Mouse (Mus musculus): ENCODE data around the gene Srebf2. TPM values are rescaled to one million over a fixed set of nuclear protein-coding genes. Genes with fewer than 3 reads are reported as not detected.
A peak's percentile ranks its signal among the peaks of the same experiment; 100 is the strongest.

The Srebf2 gene
- polyA plus RNA-seq, 1 experiment = 285 TPM

GRCm38 (mm10) chr15:82159471-82159870 is 12.5 kb downstream of the Srebf2 start:
- TF ChIP-seq REST (IDR thresholded peaks at IDR 0.05; ENCODE audit: insufficient read depth, insufficient read length) (no peak), SRF (IDR thresholded peaks at IDR 0.05; ENCODE audit: control insufficient read depth, insufficient read length, low read depth) (peak; percentile 8), MYOG (IDR thresholded peaks at IDR 0.05; ENCODE audit: control insufficient read depth in 1 of 3, insufficient read depth in 1 of 3, insufficient read length in 2 of 3, low read depth in 2 of 3) (peak in 1 of 3 experiments; percentile 41), CEBPB (IDR thresholded peaks at IDR 0.05; ENCODE audit: insufficient read depth, poor library complexity, severe bottlenecking) (no peak), E2F4 (IDR thresholded peaks at IDR 0.05; ENCODE audit: insufficient read depth) (no peak), TCF12 (IDR thresholded peaks at IDR 0.05; ENCODE audit: insufficient read depth, poor library complexity, severe bottlenecking) (no peak), POLR2A (IDR thresholded peaks at IDR 0.05; ENCODE audit: insufficient read length, low read depth) (no peak), TCF3 (IDR thresholded peaks at IDR 0.05; ENCODE audit: insufficient read length, low read depth) (no peak), POLR2AphosphoS2 (IDR thresholded peaks at IDR 0.05; ENCODE audit: insufficient read length, low read depth) (peak; percentile 54), USF1 (IDR thresholded peaks at IDR 0.05; ENCODE audit: low read depth) (no peak), MAX (IDR thresholded peaks at IDR 0.05; ENCODE audit: low read depth) (no peak), MYOD1 (IDR thresholded peaks at IDR 0.05; ENCODE audit: control insufficient read depth in 1 of 3, insufficient read length in 2 of 3, low read depth in 2 of 3) (peak in 2 of 3 experiments; percentile 13 to 65)
- H3ac ChIP-seq (ENCODE audit: control insufficient read depth, insufficient read length) = no peak overlapping the region
- no peaks in the 10 kb centered on the region for H3K36me3 ChIP-seq (ENCODE audit: control insufficient read depth, insufficient read depth)
- H3K4me3 ChIP-seq = no peak overlapping the region
- peaks cover 100% of the 10 kb centered on the region for H3K79me2 ChIP-seq (ENCODE audit: control insufficient read depth, insufficient read depth)
- H3K27me3 ChIP-seq (ENCODE audit: control insufficient read depth, insufficient read depth, insufficient read length) = no peaks in the 10 kb centered on the region
- no peak overlapping the region for H3K4me2 ChIP-seq (ENCODE audit: low read depth)

- no peak overlapping the region for H3K4me3 ChIP-seq
- no peaks in the 10 kb centered on the region for H3K27me3 ChIP-seq (ENCODE audit: control insufficient read depth, insufficient read depth, insufficient read length)
- peaks cover 100% of the 10 kb centered on the region for H3K79me2 ChIP-seq (ENCODE audit: control insufficient read depth, insufficient read depth)
- TF ChIP-seq CEBPB (IDR thresholded peaks at IDR 0.05; ENCODE audit: insufficient read depth, poor library complexity, severe bottlenecking) (no peak), TCF12 (IDR thresholded peaks at IDR 0.05; ENCODE audit: insufficient read depth, poor library complexity, severe bottlenecking) (no peak), MAX (IDR thresholded peaks at IDR 0.05; ENCODE audit: low read depth) (no peak), E2F4 (IDR thresholded peaks at IDR 0.05; ENCODE audit: insufficient read depth) (no peak), MYOG (IDR thresholded peaks at IDR 0.05; ENCODE audit: control insufficient read depth in 1 of 3, insufficient read depth in 1 of 3, insufficient read length in 2 of 3, low read depth in 2 of 3) (peak in 1 of 3 experiments; percentile 84), REST (IDR thresholded peaks at IDR 0.05; ENCODE audit: insufficient read depth, insufficient read length) (no peak), SRF (IDR thresholded peaks at IDR 0.05; ENCODE audit: control insufficient read depth, insufficient read length, low read depth) (no peak), USF1 (IDR thresholded peaks at IDR 0.05; ENCODE audit: low read depth) (no peak), POLR2AphosphoS2 (IDR thresholded peaks at IDR 0.05; ENCODE audit: insufficient read length, low read depth) (peak; percentile 17), MYOD1 (IDR thresholded peaks at IDR 0.05; ENCODE audit: control insufficient read depth in 1 of 3, insufficient read length in 2 of 3, low read depth in 2 of 3) (peak; percentile 46 to 94 (median 52)), POLR2A (IDR thresholded peaks at IDR 0.05; ENCODE audit: insufficient read length, low read depth) (no peak), TCF3 (IDR thresholded peaks at IDR 0.05; ENCODE audit: insufficient read length, low read depth) (no peak)
- no peak overlapping the region for H3ac ChIP-seq (ENCODE audit: control insufficient read depth, insufficient read length)
- H3K36me3 ChIP-seq (ENCODE audit: control insufficient read depth, insufficient read depth) = no peaks in the 10 kb centered on the region
- peak overlapping the region; percentile 26 for H3K4me2 ChIP-seq (ENCODE audit: low read depth)
Observed at GRCm38 (mm10) chr15:82160731-82161640, 14.0 kb downstream of the Srebf2 start.

GRCm38 (mm10) chr15:82161965-82162600 is 15.1 kb downstream of the Srebf2 start:
- Histone ChIP-seq H3K36me3 (ENCODE audit: control insufficient read depth, insufficient read depth) (no peaks in the 10 kb centered on the region), H3K79me2 (ENCODE audit: control insufficient read depth, insufficient read depth) (peaks cover 100% of the 10 kb centered on the region), H3ac (ENCODE audit: control insufficient read depth, insufficient read length) (no peak overlapping the region), H3K4me2 (ENCODE audit: low read depth) (no peak overlapping the region), H3K27me3 (ENCODE audit: control insufficient read depth, insufficient read depth, insufficient read length) (no peaks in the 10 kb centered on the region), H3K4me3 (no peak overlapping the region)
- TF ChIP-seq TCF12 (IDR thresholded peaks at IDR 0.05; ENCODE audit: insufficient read depth, poor library complexity, severe bottlenecking) = no peak

- no peak overlapping the region for H3K4me3 ChIP-seq
- peaks cover 100% of the 10 kb centered on the region for H3K79me2 ChIP-seq (ENCODE audit: control insufficient read depth, insufficient read depth)
- H3K36me3 ChIP-seq (ENCODE audit: control insufficient read depth, insufficient read depth) = no peaks in the 10 kb centered on the region
- peak overlapping the region; percentile 24 for H3K4me2 ChIP-seq (ENCODE audit: low read depth)
- TF ChIP-seq POLR2AphosphoS2 (IDR thresholded peaks at IDR 0.05; ENCODE audit: insufficient read length, low read depth) (peak; percentile 44), MYOG (IDR thresholded peaks at IDR 0.05; ENCODE audit: control insufficient read depth in 1 of 3, insufficient read depth in 1 of 3, insufficient read length in 2 of 3, low read depth in 2 of 3) (peak in 1 of 3 experiments; percentile 39), MYOD1 (IDR thresholded peaks at IDR 0.05; ENCODE audit: control insufficient read depth in 1 of 3, insufficient read length in 2 of 3, low read depth in 2 of 3) (no peak)
- H3K27me3 ChIP-seq (ENCODE audit: control insufficient read depth, insufficient read depth, insufficient read length) = no peaks in the 10 kb centered on the region
- H3ac ChIP-seq (ENCODE audit: control insufficient read depth, insufficient read length) = no peak overlapping the region
Observed at GRCm38 (mm10) chr15:82163356-82164060, 16.5 kb downstream of the Srebf2 start.
